Comparison of ENCODE assay signal across 14 mouse cellular contexts in genomic region chr2:143081693-143082092, GRCm38 (mm10). TPM values are rescaled to one million over a fixed set of nuclear protein-coding genes. Genes with fewer than 3 reads are reported as not detected.
DNase-seq lines count a peak whose midpoint lies in the region; ATAC-seq and TF ChIP-seq lines count a peak whose summit lies in the region.
"Had no signal": no experiment of that assay in that cellular context is flagged by ENCODE, and none has a peak within 500 bp of the region (broad histone marks: within the 10 kb centered on the region; RNA-seq: fewer than 3 reads in every experiment).

No protein-coding gene starts in this region.

- 50% methylated on average over 3 of the region's 3 CpGs for WGBS in kidney, embryonic 15.5 days
- 53% methylated on average over 3 of the region's 3 CpGs for WGBS in kidney, embryonic 14.5 days
- WGBS in heart, embryonic 12.5 days, result 40% methylated on average over 3 of the region's 3 CpGs
- 44% methylated on average over 3 of the region's 3 CpGs for WGBS in liver, postnatal 0 days (ENCODE audit: insufficient replicate concordance)

- TF ChIP-seq CTCF in liver, postnatal 0 days (IDR thresholded peaks at IDR 0.05; ENCODE audit: low read depth), result no peak

- DNase-seq in liver, postnatal 0 days, result peak; percentile 16
- no peak for DNase-seq in retina, postnatal 1 day
- DNase-seq: cerebellum, adult 9-11 months; thymus, postnatal 4 days had no signal

- no peak overlapping the region for H3K4me2 ChIP-seq in kidney, embryonic 15.5 days
- H3K4me2 ChIP-seq in kidney, embryonic 14.5 days (replicated peaks; ENCODE audit: low read depth, low read length), result no peak overlapping the region
- H3K4me2 ChIP-seq in heart, embryonic 12.5 days, result peak overlapping the region; percentile 24; the same call in 1 of the 2 replicates
- no peak overlapping the region for H3K4me2 ChIP-seq in liver, postnatal 0 days (ENCODE audit: low read depth, low read length)
- peak overlapping the region; percentile 36 for H3K4me2 ChIP-seq in myocyte (ENCODE audit: low read depth)
- H3K4me2 ChIP-seq: hindbrain, embryonic 13.5 days had no signal

- H3K36me3 ChIP-seq in kidney, embryonic 15.5 days, result no peaks in the 10 kb centered on the region
- no peaks in the 10 kb centered on the region for H3K36me3 ChIP-seq in kidney, embryonic 14.5 days (ENCODE audit: control insufficient read depth, insufficient read depth, low read length)
- H3K36me3 ChIP-seq in heart, embryonic 12.5 days, result no peaks in the 10 kb centered on the region
- no peaks in the 10 kb centered on the region for H3K36me3 ChIP-seq in liver, postnatal 0 days (replicated peaks; ENCODE audit: insufficient read depth, low read length)
- no peaks in the 10 kb centered on the region for H3K36me3 ChIP-seq in myocyte (ENCODE audit: control insufficient read depth, insufficient read depth)
- H3K36me3 ChIP-seq: hindbrain, embryonic 13.5 days had no signal

- no peak; the same call in 1 of the 2 replicates for ATAC-seq in kidney, embryonic 15.5 days (replicated peaks; ENCODE audit: low FRiP score)
- no peak for ATAC-seq in kidney, embryonic 14.5 days (ENCODE audit: low FRiP score, low TSS enrichment)
- ATAC-seq in heart, embryonic 12.5 days (ENCODE audit: insufficient number of reproducible peaks, low FRiP score), result 0 out of 2 replicates have a peak, but pooled peaks have one; percentile 52
- ATAC-seq in liver, postnatal 0 days, result no peak
- ATAC-seq in monocyte, adult 5-6 weeks (replicated peaks; ENCODE audit: insufficient number of reproducible peaks, low FRiP score, low TSS enrichment, poor library complexity, severe bottlenecking), result no peak
- ATAC-seq in erythroblast, adult 5-6 weeks (replicated peaks; ENCODE audit: low FRiP score, poor library complexity, severe bottlenecking), result no peak

- no peak overlapping the region for H3ac ChIP-seq in myocyte (ENCODE audit: control insufficient read depth, insufficient read length)

- H3K4me1 ChIP-seq in kidney, embryonic 15.5 days, result no peaks in the 10 kb centered on the region
- H3K4me1 ChIP-seq in kidney, embryonic 14.5 days (ENCODE audit: control insufficient read depth, insufficient read depth, low read length), result no peaks in the 10 kb centered on the region
- H3K4me1 ChIP-seq in heart, embryonic 12.5 days (replicated peaks), result 0 out of 2 replicates have a peak, but pooled peaks cover 6% of the 10 kb centered on the region
- H3K4me1 ChIP-seq in liver, postnatal 0 days (ENCODE audit: insufficient read depth), result no peaks in the 10 kb centered on the region

- H3K9ac ChIP-seq in kidney, embryonic 15.5 days, result no peak overlapping the region
- H3K9ac ChIP-seq in kidney, embryonic 14.5 days (ENCODE audit: low read depth, low read length), result no peak overlapping the region
- no peak overlapping the region for H3K9ac ChIP-seq in heart, embryonic 12.5 days
- H3K9ac ChIP-seq in liver, postnatal 0 days (replicated peaks), result no peak overlapping the region
- H3K9ac ChIP-seq: hindbrain, embryonic 13.5 days had no signal

- H3K79me2 ChIP-seq in myocyte (ENCODE audit: control insufficient read depth, insufficient read depth), result no peaks in the 10 kb centered on the region

- TF ChIP-seq EP300 in liver, postnatal 0 days (IDR thresholded peaks at IDR 0.05; ENCODE audit: low read depth), result no peak

- TF ChIP-seq POLR2A in myocyte (IDR thresholded peaks at IDR 0.05; ENCODE audit: insufficient read length, low read depth), result no peak

- H3K27me3 ChIP-seq in kidney, embryonic 15.5 days, result no peaks in the 10 kb centered on the region
- no peaks in the 10 kb centered on the region for H3K27me3 ChIP-seq in kidney, embryonic 14.5 days (ENCODE audit: control insufficient read depth, insufficient read depth, low read length)
- H3K27me3 ChIP-seq in heart, embryonic 12.5 days (replicated peaks), result no peaks in the 10 kb centered on the region
- no peaks in the 10 kb centered on the region for H3K27me3 ChIP-seq in liver, postnatal 0 days (ENCODE audit: insufficient read depth, low read length)
- H3K27me3 ChIP-seq in myocyte (ENCODE audit: control insufficient read depth, insufficient read depth, insufficient read length), result no peaks in the 10 kb centered on the region
- H3K27me3 ChIP-seq: hindbrain, embryonic 13.5 days had no signal

- peak overlapping the region; percentile 66 for H3K27ac ChIP-seq in kidney, embryonic 15.5 days
- H3K27ac ChIP-seq in kidney, embryonic 14.5 days (ENCODE audit: low read depth, low read length), result no peak overlapping the region; the same call in 1 of the 2 replicates
- peak overlapping the region; percentile 31 for H3K27ac ChIP-seq in heart, embryonic 12.5 days (ENCODE audit: poor library complexity, severe bottlenecking)
- peak overlapping the region; percentile 23; the same call in 1 of the 2 replicates for H3K27ac ChIP-seq in liver, postnatal 0 days (ENCODE audit: low read depth)
- H3K27ac ChIP-seq: hindbrain, embryonic 13.5 days had no signal

- no peaks in the 10 kb centered on the region for H3K9me3 ChIP-seq in kidney, embryonic 15.5 days (replicated peaks)
- H3K9me3 ChIP-seq in kidney, embryonic 14.5 days (ENCODE audit: control insufficient read depth, low read length), result no peaks in the 10 kb centered on the region
- no peaks in the 10 kb centered on the region for H3K9me3 ChIP-seq in heart, embryonic 12.5 days (replicated peaks)
- H3K9me3 ChIP-seq in liver, postnatal 0 days (ENCODE audit: low read length), result no peaks in the 10 kb centered on the region
- H3K9me3 ChIP-seq: hindbrain, embryonic 13.5 days had no signal

- no peak overlapping the region for H3K4me3 ChIP-seq in kidney, embryonic 15.5 days (replicated peaks)
- H3K4me3 ChIP-seq in kidney, embryonic 14.5 days (ENCODE audit: low read length), result no peak overlapping the region
- no peak overlapping the region for H3K4me3 ChIP-seq in heart, embryonic 12.5 days
- H3K4me3 ChIP-seq in liver, postnatal 0 days (ENCODE audit: low read depth, low read length), result no peak overlapping the region
- H3K4me3 ChIP-seq in myocyte, result no peak overlapping the region
- H3K4me3 ChIP-seq: hindbrain, embryonic 13.5 days had no signal

TF ChIP-seq in myocyte, 11 proteins besides CTCF, POLR2A, EP300 and RAD21:
- TF ChIP-seq MYOD1 (IDR thresholded peaks at IDR 0.05; ENCODE audit: control insufficient read depth in 1 of 3, insufficient read length in 2 of 3, low read depth in 2 of 3), result no peak
- TF ChIP-seq USF1 (IDR thresholded peaks at IDR 0.05; ENCODE audit: low read depth), result no peak
- TF ChIP-seq CEBPB (IDR thresholded peaks at IDR 0.05; ENCODE audit: insufficient read depth, poor library complexity, severe bottlenecking), result no peak
- no peak for TF ChIP-seq MAX (IDR thresholded peaks at IDR 0.05; ENCODE audit: low read depth)
- no peak for TF ChIP-seq E2F4 (IDR thresholded peaks at IDR 0.05; ENCODE audit: insufficient read depth)
- no peak for TF ChIP-seq POLR2AphosphoS2 (IDR thresholded peaks at IDR 0.05; ENCODE audit: insufficient read length, low read depth)
- no peak for TF ChIP-seq REST (IDR thresholded peaks at IDR 0.05; ENCODE audit: insufficient read depth, insufficient read length)
- no peak for TF ChIP-seq MYOG (IDR thresholded peaks at IDR 0.05; ENCODE audit: control insufficient read depth in 1 of 3, insufficient read depth in 1 of 3, insufficient read length in 2 of 3, low read depth in 2 of 3)
- no peak for TF ChIP-seq SRF (IDR thresholded peaks at IDR 0.05; ENCODE audit: control insufficient read depth, insufficient read length, low read depth)
- no peak for TF ChIP-seq TCF3 (IDR thresholded peaks at IDR 0.05; ENCODE audit: insufficient read length, low read depth)
- no peak for TF ChIP-seq TCF12 (IDR thresholded peaks at IDR 0.05; ENCODE audit: insufficient read depth, poor library complexity, severe bottlenecking)

RNA-seq across cellular contexts. Expression of gene Otor, which starts 3.4 kb away (rescaled TPM):
- polyA plus RNA-seq in kidney, embryonic 15.5 days (2015; fragmentation: Nextera tagmentation; extraction: Ambion mirVana), result 0.32 and 0.35 TPM in 2 replicates
- polyA plus RNA-seq in kidney, embryonic 14.5 days (2014; fragmentation: Nextera tagmentation; extraction: Ambion mirVana), result 0.23 and 0.41 TPM in 2 replicates
- 0.27 and 0.55 TPM in 2 replicates for polyA plus RNA-seq in heart, embryonic 12.5 days (2016; fragmentation: Nextera tagmentation; extraction: Ambion mirVana)
- not detected in 2 replicates for polyA plus RNA-seq in liver, postnatal 0 days (2015; fragmentation: Nextera tagmentation; extraction: Ambion mirVana)
- not detected for polyA plus RNA-seq in myocyte (2012; fragmentation: generic; extraction: Trizol)
- not detected in 3 replicates for total RNA-seq in monocyte, adult 5-6 weeks (2017)
- total RNA-seq in erythroblast, adult 5-6 weeks (2015; ENCODE audit: low replicate concordance), result not detected in 2 replicates
- not detected in 2 replicates for total RNA-seq in erythroblast, adult 5-6 weeks (2017; ENCODE audit: low replicate concordance)
- total RNA-seq: left cerebral cortex, adult 18-20 months; neutrophil, adult 5-6 weeks had no signal
- polyA plus RNA-seq: spleen, adult 2 months had no signal

RNA-seq across cellular contexts. Expression of gene Snrpb2, which starts 18.9 kb away (rescaled TPM):
- polyA plus RNA-seq in kidney, embryonic 15.5 days (2015; fragmentation: Nextera tagmentation; extraction: Ambion mirVana), result 78.3 and 102 TPM in 2 replicates
- 102 and 136 TPM in 2 replicates for polyA plus RNA-seq in kidney, embryonic 14.5 days (2014; fragmentation: Nextera tagmentation; extraction: Ambion mirVana)
- 49.9 and 53.3 TPM in 2 replicates for polyA plus RNA-seq in heart, embryonic 12.5 days (2016; fragmentation: Nextera tagmentation; extraction: Ambion mirVana)
- polyA plus RNA-seq in liver, postnatal 0 days (2015; fragmentation: Nextera tagmentation; extraction: Ambion mirVana), result 30.0 and 30.4 TPM in 2 replicates
- polyA plus RNA-seq in myocyte (2012; fragmentation: generic; extraction: Trizol), result 21.0 TPM
- 89.7 to 206 TPM (median 97.5 TPM) in 3 replicates for total RNA-seq in monocyte, adult 5-6 weeks (2017)
- 24.2 and 25.7 TPM in 2 replicates for total RNA-seq in erythroblast, adult 5-6 weeks (2015; ENCODE audit: low replicate concordance)
- total RNA-seq in erythroblast, adult 5-6 weeks (2017; ENCODE audit: low replicate concordance), result 8.1 and 30.4 TPM in 2 replicates

Comparison
In these comparisons a context has a peak if more than half of its experiments do, and no peak if none do; other contexts are left out.
1. H3K4me2 ChIP-seq: peak in heart, embryonic 12.5 days (single experiment) and myocyte (single experiment); none in kidney, embryonic 15.5 days (single experiment), kidney, embryonic 14.5 days (single experiment) and liver, postnatal 0 days (single experiment).